Mouse (Mus musculus): ENCODE results near the gene Tmem117. TPM values are rescaled to one million over a fixed set of nuclear protein-coding genes. Genes with fewer than 3 reads are reported as not detected.

Tmem117 gene
- total RNA-seq, 2 experiments from 2014 or later: 14.1 to 14.8 TPM

GRCm38 (mm10) chr15:94722759-94723158, 93.7 kb downstream of the Tmem117 start:
- intact Hi-C loops (cut with DNase I): loop anchor here (1.0 kb wide), 1 partner anchor 852 kb away; no protein-coding TSS in a partner anchor
- peak; percentile 16 to 25 for DNase-seq

GRCm38 (mm10) chr15:94732104-94732503, 103.1 kb downstream of the Tmem117 start:
- DNase-seq: no peak
- intact Hi-C loops (cut with DNase I): no loop called here

- DNase-seq: peak in 1 of 2 experiments; percentile 1
- intact Hi-C loops (cut with DNase I): loop anchor here (1.0 kb wide), 1 partner anchor 805 kb away; no protein-coding TSS in a partner anchor
Measured at GRCm38 (mm10) chr15:94769227-94769626, 140.2 kb downstream of the Tmem117 start.

- intact Hi-C loops (cut with DNase I): no loop called here
- DNase-seq: no peak
Measured at GRCm38 (mm10) chr15:94770832-94771578, 142.0 kb downstream of the Tmem117 start.

GRCm38 (mm10) chr15:94771691-94772090, 142.7 kb downstream of the Tmem117 start:
- intact Hi-C loops (cut with DNase I): no loop called here
- DNase-seq: no peak

GRCm38 (mm10) chr15:94776119-94777069, 147.4 kb downstream of the Tmem117 start:
- DNase-seq: no peak
- intact Hi-C loops (cut with DNase I): no loop called here

- intact Hi-C loops (cut with DNase I): no loop called here
- peak in 1 of 2 experiments; percentile 2 for DNase-seq
Measured at GRCm38 (mm10) chr15:94781556-94781955, 152.5 kb downstream of the Tmem117 start.

GRCm38 (mm10) chr15:94793455-94793854, 164.4 kb downstream of the Tmem117 start:
- intact Hi-C loops (cut with DNase I): no loop called here
- DNase-seq: no peak

GRCm38 (mm10) chr15:94795484-94795883, 166.5 kb downstream of the Tmem117 start:
- DNase-seq: no peak
- intact Hi-C loops (cut with DNase I): no loop called here

GRCm38 (mm10) chr15:94798236-94798635, 169.2 kb downstream of the Tmem117 start:
- DNase-seq: no peak
- intact Hi-C loops (cut with DNase I): no loop called here

- no peak for DNase-seq
- intact Hi-C loops (cut with DNase I): no loop called here
Measured at GRCm38 (mm10) chr15:94801462-94801861, 172.4 kb downstream of the Tmem117 start.

GRCm38 (mm10) chr15:94802820-94803219, 173.8 kb downstream of the Tmem117 start:
- intact Hi-C loops (cut with DNase I): no loop called here
- DNase-seq: no peak

GRCm38 (mm10) chr15:94803624-94804342, 174.8 kb downstream of the Tmem117 start:
- no peak for DNase-seq
- intact Hi-C loops (cut with DNase I): no loop called here

- DNase-seq: no peak
- intact Hi-C loops (cut with DNase I): no loop called here
Measured at GRCm38 (mm10) chr15:94806005-94806404, 177.0 kb downstream of the Tmem117 start.

- no peak for DNase-seq
- intact Hi-C loops (cut with DNase I): no loop called here
Measured at GRCm38 (mm10) chr15:94811550-94811949, 182.5 kb downstream of the Tmem117 start.

GRCm38 (mm10) chr15:94814213-94815100, 185.4 kb downstream of the Tmem117 start:
- DNase-seq: peak in 1 of 2 experiments; percentile 8
- intact Hi-C loops (cut with DNase I): no loop called here

- DNase-seq: no peak
- intact Hi-C loops (cut with DNase I): no loop called here
Measured at GRCm38 (mm10) chr15:94835634-94836033, 206.6 kb downstream of the Tmem117 start.

- intact Hi-C loops (cut with DNase I): no loop called here
- no peak for DNase-seq
Measured at GRCm38 (mm10) chr15:94838646-94839045, 209.6 kb downstream of the Tmem117 start.

- intact Hi-C loops (cut with DNase I): no loop called here
- DNase-seq: no peak
Measured at GRCm38 (mm10) chr15:94847501-94847900, 218.5 kb downstream of the Tmem117 start.

GRCm38 (mm10) chr15:94859641-94860040, 230.6 kb downstream of the Tmem117 start:
- intact Hi-C loops (cut with DNase I): no loop called here
- no peak for DNase-seq

All from heart, postnatal 36 days (tissue).